ENCODE assay signal across 9 mouse cellular contexts in genomic region chr10:79801837-79802236, GRCm38 (mm10). TPM values are rescaled to one million over a fixed set of nuclear protein-coding genes. Genes with fewer than 3 reads are reported as not detected.
DNase-seq lines count a peak whose midpoint lies in the region; ATAC-seq lines count a peak whose summit lies in the region.
"Had no signal": no experiment of that assay in that cellular context is flagged by ENCODE, and none has a peak within 500 bp of the region (broad histone marks: within the 10 kb centered on the region; RNA-seq: fewer than 3 reads in every experiment).

No protein-coding gene starts in this region.

- no peak overlapping the region for H3K9ac ChIP-seq in lung, embryonic 15.5 days
- H3K9ac ChIP-seq in hindbrain, embryonic 12.5 days: no peak overlapping the region
- H3K9ac ChIP-seq in liver, embryonic 12.5 days: no peak overlapping the region
- H3K9ac ChIP-seq: stomach, embryonic 15.5 days had no signal

- H3K4me1 ChIP-seq in lung, embryonic 15.5 days: peaks cover 27% of the 10 kb centered on the region
- H3K4me1 ChIP-seq in hindbrain, embryonic 12.5 days: peaks cover 78% of the 10 kb centered on the region
- H3K4me1 ChIP-seq in liver, embryonic 12.5 days: peaks cover 81% of the 10 kb centered on the region

- no peak overlapping the region for H3K4me3 ChIP-seq in lung, embryonic 15.5 days
- H3K4me3 ChIP-seq in hindbrain, embryonic 12.5 days: no peak overlapping the region
- H3K4me3 ChIP-seq in liver, embryonic 12.5 days: no peak overlapping the region
- H3K4me3 ChIP-seq: stomach, embryonic 15.5 days had no signal

- no peak overlapping the region for H3K4me2 ChIP-seq in lung, embryonic 15.5 days
- peak overlapping the region; percentile 7; the same call in 1 of the 2 replicates for H3K4me2 ChIP-seq in hindbrain, embryonic 12.5 days (replicated peaks)
- H3K4me2 ChIP-seq in liver, embryonic 12.5 days: peak overlapping the region; percentile 43

- no peak for DNase-seq in lung, postnatal 4 days
- DNase-seq in gastrocnemius, postnatal 10 days: no peak
- no peak for DNase-seq in thymus, postnatal 25 days

- 40% methylated on average over 3 of the region's 3 CpGs for WGBS in lung, embryonic 15.5 days
- 50% methylated on average over 3 of the region's 3 CpGs for WGBS in hindbrain, embryonic 12.5 days
- WGBS in liver, embryonic 12.5 days (ENCODE audit: insufficient replicate concordance): 33% methylated on average over 3 of the region's 3 CpGs

- no peaks in the 10 kb centered on the region for H3K36me3 ChIP-seq in lung, embryonic 15.5 days
- H3K36me3 ChIP-seq in hindbrain, embryonic 12.5 days: 0 out of 2 replicates have a peak, but pooled peaks cover 4% of the 10 kb centered on the region
- no peaks in the 10 kb centered on the region for H3K36me3 ChIP-seq in liver, embryonic 12.5 days
- H3K36me3 ChIP-seq: stomach, embryonic 15.5 days had no signal

- H3K27me3 ChIP-seq in lung, embryonic 15.5 days: no peaks in the 10 kb centered on the region
- no peaks in the 10 kb centered on the region for H3K27me3 ChIP-seq in hindbrain, embryonic 12.5 days
- H3K27me3 ChIP-seq in liver, embryonic 12.5 days (replicated peaks): peaks cover 5% of the 10 kb centered on the region; the same call in 1 of the 2 replicates
- H3K27me3 ChIP-seq: stomach, embryonic 15.5 days had no signal

- no peak for ATAC-seq in lung, embryonic 15.5 days (ENCODE audit: borderline replicate concordance, extremely low read depth, low FRiP score, low TSS enrichment)
- ATAC-seq in hindbrain, embryonic 12.5 days (ENCODE audit: low FRiP score): no peak
- no peak for ATAC-seq in liver, embryonic 12.5 days
- ATAC-seq in erythroblast, adult 5-6 weeks (replicated peaks; ENCODE audit: low FRiP score, poor library complexity, severe bottlenecking): no peak

- H3K27ac ChIP-seq in lung, embryonic 15.5 days: 0 out of 2 replicates have a peak overlapping the region, but pooled peaks have one; percentile 6
- H3K27ac ChIP-seq in hindbrain, embryonic 12.5 days: peak overlapping the region; percentile 98
- peak overlapping the region; percentile 20 for H3K27ac ChIP-seq in liver, embryonic 12.5 days
- H3K27ac ChIP-seq: stomach, embryonic 15.5 days had no signal

- no peaks in the 10 kb centered on the region for H3K9me3 ChIP-seq in lung, embryonic 15.5 days
- no peaks in the 10 kb centered on the region for H3K9me3 ChIP-seq in hindbrain, embryonic 12.5 days (replicated peaks)
- no peaks in the 10 kb centered on the region for H3K9me3 ChIP-seq in liver, embryonic 12.5 days (replicated peaks)
- H3K9me3 ChIP-seq: stomach, embryonic 15.5 days had no signal

RNA-seq across cellular contexts. Expression of gene Palm, which starts 8.5 kb away (rescaled TPM):
- 61.3 and 63.7 TPM in 2 replicates for polyA plus RNA-seq in lung, embryonic 15.5 days (2015; fragmentation: Nextera tagmentation; extraction: Ambion mirVana)
- 189 and 198 TPM in 2 replicates for polyA plus RNA-seq in hindbrain, embryonic 12.5 days (2016; fragmentation: Nextera tagmentation; extraction: Ambion mirVana)
- polyA plus RNA-seq in liver, embryonic 12.5 days (2016; fragmentation: Nextera tagmentation; extraction: Ambion mirVana): 12.4 and 13.2 TPM in 2 replicates
- 9.4 and 12.5 TPM in 2 replicates for total RNA-seq in erythroblast, adult 5-6 weeks (2015; ENCODE audit: low replicate concordance)
- total RNA-seq in erythroblast, adult 5-6 weeks (2017; ENCODE audit: low replicate concordance): 4.5 and 10.0 TPM in 2 replicates
- total RNA-seq in gastrocnemius, postnatal 10 days (2021): 10 to 100 TPM; 26.6 to 36.8 TPM

RNA-seq across cellular contexts. Expression of gene Prss57, which starts 11.1 kb away (rescaled TPM):
- polyA plus RNA-seq in lung, embryonic 15.5 days (2015; fragmentation: Nextera tagmentation; extraction: Ambion mirVana): 0.40 and 1.9 TPM in 2 replicates
- polyA plus RNA-seq in hindbrain, embryonic 12.5 days (2016; fragmentation: Nextera tagmentation; extraction: Ambion mirVana): 0.23 and 0.30 TPM in 2 replicates
- 1.4 and 2.2 TPM in 2 replicates for polyA plus RNA-seq in liver, embryonic 12.5 days (2016; fragmentation: Nextera tagmentation; extraction: Ambion mirVana)
- 30.5 and 45.0 TPM in 2 replicates for total RNA-seq in erythroblast, adult 5-6 weeks (2015; ENCODE audit: low replicate concordance)
- 6.8 and 14.3 TPM in 2 replicates for total RNA-seq in erythroblast, adult 5-6 weeks (2017; ENCODE audit: low replicate concordance)
- under 1 TPM in 1 of 2 experiments, not detected in 1; 0.11 TPM for total RNA-seq in gastrocnemius, postnatal 10 days (2021)

RNA-seq across cellular contexts. Expression of gene Misp, which starts 19.0 kb away (rescaled TPM):
- 7.7 and 10.2 TPM in 2 replicates for polyA plus RNA-seq in lung, embryonic 15.5 days (2015; fragmentation: Nextera tagmentation; extraction: Ambion mirVana)
- 1.3 and 2.1 TPM in 2 replicates for polyA plus RNA-seq in hindbrain, embryonic 12.5 days (2016; fragmentation: Nextera tagmentation; extraction: Ambion mirVana)
- 0.49 and 0.54 TPM in 2 replicates for polyA plus RNA-seq in liver, embryonic 12.5 days (2016; fragmentation: Nextera tagmentation; extraction: Ambion mirVana)
- not detected in 2 replicates for total RNA-seq in erythroblast, adult 5-6 weeks (2015; ENCODE audit: low replicate concordance)
- total RNA-seq in erythroblast, adult 5-6 weeks (2017; ENCODE audit: low replicate concordance): not detected in 2 replicates
- under 1 TPM in 1 of 2 experiments, not detected in 1; 0.54 TPM for total RNA-seq in gastrocnemius, postnatal 10 days (2021)
- total RNA-seq: common myeloid progenitor, adult 5-6 weeks had no signal

RNA-seq across cellular contexts. Expression of gene Fstl3, which starts 24.8 kb away (rescaled TPM):
- polyA plus RNA-seq in lung, embryonic 15.5 days (2015; fragmentation: Nextera tagmentation; extraction: Ambion mirVana): 19.2 and 20.5 TPM in 2 replicates
- 2.3 and 2.7 TPM in 2 replicates for polyA plus RNA-seq in hindbrain, embryonic 12.5 days (2016; fragmentation: Nextera tagmentation; extraction: Ambion mirVana)
- 0.80 and 0.98 TPM in 2 replicates for polyA plus RNA-seq in liver, embryonic 12.5 days (2016; fragmentation: Nextera tagmentation; extraction: Ambion mirVana)
- 1.7 and 5.8 TPM in 2 replicates for total RNA-seq in erythroblast, adult 5-6 weeks (2015; ENCODE audit: low replicate concordance)
- total RNA-seq in erythroblast, adult 5-6 weeks (2017; ENCODE audit: low replicate concordance): not detected in 2 replicates
- 1 to 10 TPM; 1.1 to 1.6 TPM for total RNA-seq in gastrocnemius, postnatal 10 days (2021)

RNA-seq across cellular contexts. Expression of gene Rnf126, which starts 35.1 kb away (rescaled TPM):
- polyA plus RNA-seq in lung, embryonic 15.5 days (2015; fragmentation: Nextera tagmentation; extraction: Ambion mirVana): 89.7 and 91.3 TPM in 2 replicates
- polyA plus RNA-seq in hindbrain, embryonic 12.5 days (2016; fragmentation: Nextera tagmentation; extraction: Ambion mirVana): 103 and 108 TPM in 2 replicates
- polyA plus RNA-seq in liver, embryonic 12.5 days (2016; fragmentation: Nextera tagmentation; extraction: Ambion mirVana): 79.6 and 80.4 TPM in 2 replicates
- total RNA-seq in erythroblast, adult 5-6 weeks (2015; ENCODE audit: low replicate concordance): 11.3 and 12.1 TPM in 2 replicates
- total RNA-seq in erythroblast, adult 5-6 weeks (2017; ENCODE audit: low replicate concordance): 2.6 and 10.7 TPM in 2 replicates
- 10 to 100 TPM; 35.2 to 36.1 TPM for total RNA-seq in gastrocnemius, postnatal 10 days (2021)

Comparison
In these comparisons a context has a peak if more than half of its experiments do, and no peak if none do; other contexts are left out.
1. H3K27ac ChIP-seq: peak in every context shown above with its lines; median percentile 98 in hindbrain, embryonic 12.5 days; 20 in liver, embryonic 12.5 days; 6 in lung, embryonic 15.5 days.